Mouse (Mus musculus) embryonic facial prominence, embryonic 14.5 days (tissue): ENCODE data around the gene Eif4enif1. TPM values are rescaled to one million over a fixed set of nuclear protein-coding genes. Genes with fewer than 3 reads are reported as not detected.
"Not testable (repeated sequence)": the region's sequence is repeated elsewhere in the genome, so short reads cannot be mapped to it uniquely, and the experiment has no call there.

Experiments
- ATAC-seq: fragments of 200-750 bp; cut with Nextera tagmentation; 2 replicates; pipeline ENCODE4 v1.8.0; 2017; ENCODE audit warnings: low read depth, moderate number of reproducible peaks, moderate TSS enrichment
- DNase-seq: peaks from one replicate; pipeline ENCODE4 v3.0.0-alpha.2; 2015; ENCODE audit warnings: low spot score
- H3K27ac ChIP-seq: fragments of 300-500 bp; sonication (generic); replicated peaks from 2 replicates; pipeline ENCODE4 v1.5.1; 2014; ENCODE audit warnings: low read depth, mild to moderate bottlenecking, low read length, moderate library complexity
- H3K27me3 ChIP-seq: fragments of 300-500 bp; sonication (generic); replicated peaks from 2 replicates; pipeline ENCODE4 v1.6.1; 2014; ENCODE audit warnings: low read length; ENCODE audit not compliant: control insufficient read depth, insufficient read depth
- H3K36me3 ChIP-seq: fragments of 300-500 bp; sonication (generic); 2 replicates; pipeline ENCODE4 v1.6.1; 2014; ENCODE audit warnings: low read length, mixed read lengths; ENCODE audit not compliant: control insufficient read depth, insufficient read depth
- H3K4me1 ChIP-seq: fragments of 300-500 bp; sonication (generic); 2 replicates; pipeline ENCODE4 v1.6.1; 2014; ENCODE audit warnings: antibody characterized with exemption, low read length; ENCODE audit not compliant: control insufficient read depth, insufficient read depth
- H3K4me2 ChIP-seq: fragments of 300-500 bp; sonication (generic); 2 replicates; pipeline ENCODE4 v1.6.1; 2014; ENCODE audit warnings: low read depth, mild to moderate bottlenecking, low read length, moderate library complexity, mixed read lengths
- H3K4me3 ChIP-seq: fragments of 300-500 bp; sonication (generic); 2 replicates; pipeline ENCODE4 v1.5.1; 2014; ENCODE audit warnings: low read depth, mild to moderate bottlenecking, low read length
- H3K9ac ChIP-seq: fragments of 300-500 bp; sonication (generic); 2 replicates; pipeline ENCODE4 v1.6.1; 2014; ENCODE audit warnings: low read depth, mild to moderate bottlenecking, low read length, moderate library complexity, mixed read lengths
- H3K9me3 ChIP-seq: fragments of 300-500 bp; sonication (generic); 2 replicates; pipeline ENCODE4 v1.6.1; 2016; ENCODE audit warnings: low read length; ENCODE audit not compliant: control insufficient read depth
- WGBS: fragments of 180-500 bp; shearing (Covaris S2); extraction: QIAGEN DNeasy Blood & Tissue Kit; methylation state at CpG from one replicate; pipeline ENCODE4 v1.1.7; 2014; 5-methylcytosine and 5-hydroxymethylcytosine counted together
- polyA plus RNA-seq: library from polyadenylated mRNA; unstranded; fragments of >200 nt; fragmentation: Nextera tagmentation; extraction: Ambion mirVana; gene quantifications from 2 replicates; pipeline ENCODE4 v1.2.1, GENCODE M21; 2014

Gene Eif4enif1
- polyA plus RNA-seq, 1 experiment from 2014 or later, result 38.8 TPM

GRCm38 (mm10) chr11:3163661-3164060 is 38.5 kb upstream of the Eif4enif1 start:
- not testable (repeated sequence) for ATAC-seq, H3K9ac ChIP-seq, H3K36me3 ChIP-seq, H3K4me2 ChIP-seq, H3K27ac ChIP-seq, H3K4me1 ChIP-seq, DNase-seq, H3K27me3 ChIP-seq, H3K4me3 ChIP-seq
- 68% methylated on average over 3 of the region's 3 CpGs for WGBS
- H3K9me3 ChIP-seq, result peaks cover 15% of the 10 kb centered on the region

DNA sequence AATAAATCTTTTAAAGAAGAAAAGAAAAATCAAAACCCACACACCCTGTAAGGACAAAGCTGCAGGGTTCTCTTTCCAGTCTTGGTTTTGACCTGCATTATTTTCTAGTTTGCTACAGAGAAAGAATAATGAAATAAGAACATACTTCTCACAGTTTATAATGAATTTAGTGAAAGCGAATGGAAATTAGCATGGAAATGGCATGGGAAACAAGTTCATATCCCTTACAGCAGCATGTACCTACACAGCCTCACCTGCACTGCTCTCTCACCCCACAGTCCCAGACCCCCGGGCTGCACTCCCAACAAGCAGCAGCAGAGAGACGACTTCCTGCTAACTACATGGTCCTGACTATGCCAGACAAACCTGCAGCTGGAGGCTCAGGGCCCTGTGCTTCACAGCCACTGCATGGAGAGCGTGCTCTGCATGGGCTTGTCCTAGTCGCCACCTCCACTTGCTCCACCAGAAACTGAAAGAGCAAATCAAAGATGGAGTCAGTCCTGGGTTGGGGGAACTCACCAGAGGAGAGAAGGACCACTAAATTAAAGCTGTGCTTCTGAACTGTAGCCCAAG is 36.9 kb upstream of the Eif4enif1 start:
- H3K9ac ChIP-seq, H3K27me3 ChIP-seq, H3K4me2 ChIP-seq, H3K4me3 ChIP-seq, H3K27ac ChIP-seq, H3K36me3 ChIP-seq, DNase-seq, H3K4me1 ChIP-seq: not testable (repeated sequence)
- peak; percentile 45 for ATAC-seq
- 81% methylated on average over 3 of the region's 5 CpGs for WGBS
- peaks cover 15% of the 10 kb centered on the region for H3K9me3 ChIP-seq

DNA sequence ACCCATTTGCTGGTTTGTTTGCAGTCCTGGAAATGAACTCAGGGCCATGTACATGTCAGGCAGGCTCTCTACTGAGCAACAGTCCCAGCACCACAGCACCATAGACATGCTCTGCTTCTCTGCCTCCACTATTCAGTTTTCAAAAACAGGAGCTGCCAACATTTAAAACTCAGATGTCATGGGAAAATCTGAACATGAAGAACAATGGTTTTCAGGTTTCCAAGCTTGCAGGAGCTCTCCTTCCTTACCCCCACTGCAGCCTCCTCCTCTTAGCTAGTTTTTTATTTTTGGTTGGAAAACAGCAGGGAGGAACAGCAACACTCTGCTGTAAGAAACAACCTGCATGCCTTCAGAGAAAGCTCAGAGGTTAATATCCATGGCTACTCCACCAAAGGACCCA is 35.9 kb upstream of the Eif4enif1 start:
- ATAC-seq, DNase-seq, H3K4me1 ChIP-seq, H3K4me2 ChIP-seq, H3K9ac ChIP-seq, H3K36me3 ChIP-seq, H3K4me3 ChIP-seq, H3K27ac ChIP-seq, H3K27me3 ChIP-seq: not testable (repeated sequence)
- peaks cover 15% of the 10 kb centered on the region for H3K9me3 ChIP-seq

GRCm38 (mm10) chr11:3167129-3167528 is 35.1 kb upstream of the Eif4enif1 start:
- DNase-seq, H3K4me1 ChIP-seq, H3K4me2 ChIP-seq, H3K4me3 ChIP-seq, ATAC-seq, H3K27me3 ChIP-seq, H3K27ac ChIP-seq, H3K36me3 ChIP-seq, H3K9ac ChIP-seq: not testable (repeated sequence)
- 91% methylated on average over 4 of the region's 4 CpGs for WGBS
- H3K9me3 ChIP-seq, result peaks cover 15% of the 10 kb centered on the region

- not testable (repeated sequence) for H3K27ac ChIP-seq, DNase-seq, ATAC-seq, H3K4me1 ChIP-seq, H3K9ac ChIP-seq, H3K36me3 ChIP-seq, H3K4me2 ChIP-seq, H3K4me3 ChIP-seq, H3K27me3 ChIP-seq
- WGBS, result 58% methylated on average over 4 of the region's 4 CpGs
- H3K9me3 ChIP-seq, result peaks cover 11% of the 10 kb centered on the region
Measured at GRCm38 (mm10) chr11:3167571-3168001, 34.6 kb upstream of the Eif4enif1 start.

DNA sequence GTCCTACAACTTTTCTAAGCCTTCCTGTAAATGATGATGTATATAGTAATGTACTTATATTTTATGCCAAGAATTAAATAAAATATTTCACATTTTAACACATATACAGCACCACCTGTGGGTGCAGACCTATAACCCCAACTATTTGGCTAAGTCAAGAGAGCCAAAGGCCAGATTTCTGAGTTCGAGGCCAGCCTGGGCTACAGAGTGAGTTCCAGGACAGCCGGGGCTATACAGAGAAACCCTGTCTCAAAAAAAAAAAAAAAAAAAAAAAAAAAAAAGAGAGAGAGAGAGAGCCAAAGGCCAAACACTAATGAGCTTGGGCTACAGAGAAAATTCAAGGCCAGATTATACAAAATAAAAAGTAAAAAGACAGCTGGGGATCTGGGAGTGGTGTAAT is 33.1 kb upstream of the Eif4enif1 start:
- H3K4me1 ChIP-seq, H3K27me3 ChIP-seq, H3K9me3 ChIP-seq, DNase-seq, H3K9ac ChIP-seq, H3K36me3 ChIP-seq, ATAC-seq, H3K4me3 ChIP-seq, H3K4me2 ChIP-seq, H3K27ac ChIP-seq: not testable (repeated sequence)
- WGBS, result 72% methylated on average over 2 of the region's 2 CpGs

- not testable (repeated sequence) for H3K27ac ChIP-seq, H3K27me3 ChIP-seq, H3K9me3 ChIP-seq, H3K36me3 ChIP-seq, ATAC-seq, H3K4me2 ChIP-seq, H3K9ac ChIP-seq, DNase-seq, H3K4me1 ChIP-seq, H3K4me3 ChIP-seq
- WGBS, result 69% methylated on average over 1 of the region's 1 CpGs
Measured at GRCm38 (mm10) chr11:3171931-3172330, 30.3 kb upstream of the Eif4enif1 start.

- not testable (repeated sequence) for H3K9ac ChIP-seq, DNase-seq, H3K4me2 ChIP-seq, H3K4me3 ChIP-seq, H3K36me3 ChIP-seq, ATAC-seq, H3K27me3 ChIP-seq, H3K9me3 ChIP-seq, H3K27ac ChIP-seq, H3K4me1 ChIP-seq
- WGBS, result 43% methylated on average over 3 of the region's 6 CpGs
Measured at GRCm38 (mm10) chr11:3172526-3172925, 29.7 kb upstream of the Eif4enif1 start.
